Comparison of ENCODE assay signal across 10 mouse cellular contexts in the genomic region with DNA sequence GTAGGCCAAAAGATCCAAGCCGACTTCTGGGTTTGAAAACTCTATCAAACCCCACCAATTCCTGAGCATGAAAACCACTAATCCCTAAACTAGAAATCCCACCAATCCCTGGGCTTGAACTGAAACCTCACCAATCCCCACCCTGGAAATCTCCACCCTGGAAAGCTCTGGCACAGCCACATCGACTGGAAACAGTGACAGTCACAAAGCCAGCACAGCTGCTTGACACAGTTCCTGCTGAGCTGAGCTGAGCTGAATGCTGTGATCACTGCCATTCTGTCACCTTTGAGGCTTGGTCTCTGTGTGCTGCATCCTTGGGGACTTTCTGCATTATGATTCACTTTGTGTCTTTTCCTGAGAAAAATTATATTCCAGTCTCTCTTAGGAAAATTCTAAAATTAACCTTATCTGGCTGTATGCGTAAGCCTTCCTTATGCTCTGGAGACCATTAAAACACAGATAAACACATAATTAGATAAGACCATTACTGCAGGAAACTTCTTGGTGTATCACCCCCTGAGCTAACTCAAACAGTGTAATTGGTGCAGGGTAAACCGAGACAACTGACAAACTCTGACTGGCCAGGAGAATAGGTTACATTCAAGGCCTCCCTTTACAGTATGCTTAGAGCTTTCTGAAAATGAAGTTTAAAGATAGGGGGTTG. TPM values are rescaled to one million over a fixed set of nuclear protein-coding genes. Genes with fewer than 3 reads are reported as not detected.
DNase-seq lines count a peak whose midpoint lies in the region; ATAC-seq and TF ChIP-seq lines count a peak whose summit lies in the region.
"Had no signal": no experiment of that assay in that cellular context is flagged by ENCODE, and none has a peak within 500 bp of the region (broad histone marks: within the 10 kb centered on the region; RNA-seq: fewer than 3 reads in every experiment).

No protein-coding gene starts in this region.

- H3K4me1 ChIP-seq in heart, embryonic 12.5 days (replicated peaks), result peaks cover 45% of the 10 kb centered on the region
- H3K4me1 ChIP-seq in liver, embryonic 15.5 days (replicated peaks), result peaks cover 73% of the 10 kb centered on the region

- no peak overlapping the region for H3K4me2 ChIP-seq in heart, embryonic 12.5 days
- H3K4me2 ChIP-seq in liver, embryonic 15.5 days, result peak overlapping the region; percentile 30; the same call in 1 of the 2 replicates

- DNase-seq in left cerebral cortex, adult 18-20 months (ENCODE audit: low spot score in 2 of 2), result peak; percentile 19 to 30
- DNase-seq in left cerebral cortex, adult 11 months (ENCODE audit: low spot score), result no peak
- DNase-seq in brain, embryonic 14.5 days (ENCODE audit: low read depth), result peak; percentile 13
- no peak for DNase-seq in thymus, postnatal 10 days (ENCODE audit: low spot score in 2 of 2)
- DNase-seq in urinary bladder, postnatal 25 days (ENCODE audit: low spot score), result no peak
- no peak for DNase-seq in frontal cortex, postnatal 14 days (ENCODE audit: low spot score in 2 of 2)
- DNase-seq: adrenal gland, adult 8-10 months had no signal

- peak overlapping the region; percentile 72 for H3K27ac ChIP-seq in heart, embryonic 12.5 days (ENCODE audit: poor library complexity, severe bottlenecking)
- peak overlapping the region; percentile 85 for H3K27ac ChIP-seq in liver, embryonic 15.5 days (replicated peaks)

- H3K36me3 ChIP-seq in heart, embryonic 12.5 days, result peaks cover 7% of the 10 kb centered on the region
- peaks cover 12% of the 10 kb centered on the region for H3K36me3 ChIP-seq in liver, embryonic 15.5 days (replicated peaks)

- H3K27me3 ChIP-seq in heart, embryonic 12.5 days (replicated peaks), result no peaks in the 10 kb centered on the region
- no peaks in the 10 kb centered on the region for H3K27me3 ChIP-seq in liver, embryonic 15.5 days

- ATAC-seq in heart, embryonic 12.5 days (ENCODE audit: insufficient number of reproducible peaks, low FRiP score), result no peak
- no peak for ATAC-seq in liver, embryonic 15.5 days (ENCODE audit: insufficient read depth)
- ATAC-seq: forebrain, embryonic 16.5 days had no signal

- TF ChIP-seq CTCF in brain, embryonic 14.5 days (IDR thresholded peaks at IDR 0.05; ENCODE audit: borderline replicate concordance, extremely low read depth, insufficient read depth, insufficient read length), result no peak

- no peaks in the 10 kb centered on the region for H3K9me3 ChIP-seq in heart, embryonic 12.5 days (replicated peaks)
- H3K9me3 ChIP-seq in liver, embryonic 15.5 days (replicated peaks), result no peaks in the 10 kb centered on the region

- H3K9ac ChIP-seq in heart, embryonic 12.5 days, result 0 out of 2 replicates have a peak overlapping the region, but pooled peaks have one; percentile 11
- H3K9ac ChIP-seq in liver, embryonic 15.5 days, result peak overlapping the region; percentile 9; the same call in 1 of the 2 replicates

- TF ChIP-seq POLR2A in brain, embryonic 14.5 days (IDR thresholded peaks at IDR 0.05; ENCODE audit: borderline replicate concordance, extremely low read depth, insufficient read depth, insufficient read length, poor library complexity, severe bottlenecking), result no peak

- H3K4me3 ChIP-seq in heart, embryonic 12.5 days, result no peak overlapping the region
- H3K4me3 ChIP-seq in liver, embryonic 15.5 days (replicated peaks), result no peak overlapping the region

- 30% methylated on average over 4 of the region's 4 CpGs for WGBS in heart, embryonic 12.5 days
- 30% methylated on average over 4 of the region's 4 CpGs for WGBS in liver, embryonic 15.5 days (ENCODE audit: insufficient replicate concordance)

RNA-seq across cellular contexts. Expression of gene Cybc1, which starts 2.6 kb away (rescaled TPM):
- total RNA-seq in left cerebral cortex, adult 18-20 months (2021), result 10 to 100 TPM; 20.0 to 20.4 TPM
- polyA plus RNA-seq in brain, embryonic 14.5 days (2012; rRNA removed), result 44.1 and 56.4 TPM in 2 replicates
- 22.6 and 23.3 TPM in 2 replicates for polyA plus RNA-seq in heart, embryonic 12.5 days (2016; fragmentation: Nextera tagmentation; extraction: Ambion mirVana)
- 20.5 and 20.7 TPM in 2 replicates for polyA plus RNA-seq in liver, embryonic 15.5 days (2015; fragmentation: Nextera tagmentation; extraction: Ambion mirVana)

RNA-seq across cellular contexts. Expression of gene Narf, which starts 5.3 kb away (rescaled TPM):
- total RNA-seq in left cerebral cortex, adult 18-20 months (2021), result 10 to 100 TPM; 38.4 to 49.2 TPM
- 75.1 and 88.5 TPM in 2 replicates for polyA plus RNA-seq in brain, embryonic 14.5 days (2012; rRNA removed)
- 47.3 and 56.8 TPM in 2 replicates for polyA plus RNA-seq in heart, embryonic 12.5 days (2016; fragmentation: Nextera tagmentation; extraction: Ambion mirVana)
- 117 and 136 TPM in 2 replicates for polyA plus RNA-seq in liver, embryonic 15.5 days (2015; fragmentation: Nextera tagmentation; extraction: Ambion mirVana)

RNA-seq across cellular contexts. Expression of gene Ogfod3, which starts 27.2 kb away (rescaled TPM):
- 1 to 10 TPM; 8.2 TPM for total RNA-seq in left cerebral cortex, adult 18-20 months (2021)
- polyA plus RNA-seq in brain, embryonic 14.5 days (2012; rRNA removed), result 8.4 and 11.9 TPM in 2 replicates
- 27.2 and 31.8 TPM in 2 replicates for polyA plus RNA-seq in heart, embryonic 12.5 days (2016; fragmentation: Nextera tagmentation; extraction: Ambion mirVana)
- 14.3 and 16.3 TPM in 2 replicates for polyA plus RNA-seq in liver, embryonic 15.5 days (2015; fragmentation: Nextera tagmentation; extraction: Ambion mirVana)

RNA-seq across cellular contexts. Expression of gene Hexdc, which starts 27.5 kb away (rescaled TPM):
- total RNA-seq in left cerebral cortex, adult 18-20 months (2021), result 10 to 100 TPM; 19.6 to 22.3 TPM
- polyA plus RNA-seq in brain, embryonic 14.5 days (2012; rRNA removed), result 70.6 and 92.9 TPM in 2 replicates
- polyA plus RNA-seq in heart, embryonic 12.5 days (2016; fragmentation: Nextera tagmentation; extraction: Ambion mirVana), result 7.8 and 8.4 TPM in 2 replicates
- polyA plus RNA-seq in liver, embryonic 15.5 days (2015; fragmentation: Nextera tagmentation; extraction: Ambion mirVana), result 3.0 and 3.7 TPM in 2 replicates

RNA-seq across cellular contexts. Expression of gene Foxk2, which starts 28.0 kb away (rescaled TPM):
- 10 to 100 TPM; 79.6 to 82.2 TPM for total RNA-seq in left cerebral cortex, adult 18-20 months (2021)
- 67.6 and 85.4 TPM in 2 replicates for polyA plus RNA-seq in brain, embryonic 14.5 days (2012; rRNA removed)
- polyA plus RNA-seq in heart, embryonic 12.5 days (2016; fragmentation: Nextera tagmentation; extraction: Ambion mirVana), result 6.0 and 7.1 TPM in 2 replicates
- 2.8 and 3.9 TPM in 2 replicates for polyA plus RNA-seq in liver, embryonic 15.5 days (2015; fragmentation: Nextera tagmentation; extraction: Ambion mirVana)

Comparison
In these comparisons a context has a peak if more than half of its experiments do, and no peak if none do; other contexts are left out.
1. DNase-seq: peak in left cerebral cortex, adult 18-20 months (2 of 2) and brain, embryonic 14.5 days (single experiment); none in left cerebral cortex, adult 11 months (single experiment), thymus, postnatal 10 days (0 of 2), urinary bladder, postnatal 25 days (single experiment) and frontal cortex, postnatal 14 days (0 of 2).